Mouse (Mus musculus) CH12.LX (cell line): Measurements from ENCODE around the gene Olfr429. TPM values are rescaled to one million over a fixed set of nuclear protein-coding genes. Genes with fewer than 3 reads are reported as not detected.

Source experiments
- DNase-seq: peaks from one replicate; pipeline ENCODE4 v3.0.0-alpha.2; 2013; ENCODE audit errors: extremely low read depth
- H3K27ac ChIP-seq: 2 replicates; pipeline ENCODE4 v1.5.1; 2012; ENCODE audit warnings: low read depth, mild to moderate bottlenecking, control low read depth, moderate library complexity; ENCODE audit not compliant: insufficient read depth
- H3K27me3 ChIP-seq: replicated peaks from 2 replicates; pipeline ENCODE3; 2012; ENCODE audit warnings: inconsistent platforms
- H3K36me3 ChIP-seq, 2 experiments: replicated peaks in 1 of 2; 2 replicates each; pipeline versions ENCODE3 to v1.6.1; 2012; ENCODE audit warnings: inconsistent platforms in 1 of 2, low read length in 1 of 2, mild to moderate bottlenecking in 1 of 2, mixed read lengths in 1 of 2, moderate library complexity in 1 of 2; ENCODE audit not compliant: control insufficient read depth in 1 of 2, insufficient read depth in 1 of 2
- H3K4me1 ChIP-seq, 2 experiments: 2 replicates each; pipeline ENCODE4 v1.6.1; 2012; ENCODE audit warnings: inconsistent platforms in 1 of 2, moderate library complexity in 1 of 2; ENCODE audit not compliant: insufficient read depth in 2 of 2, control insufficient read depth in 1 of 2
- H3K4me2 ChIP-seq: 2 replicates; pipeline ENCODE4 v1.6.1; 2012; ENCODE audit warnings: low read depth, mild to moderate bottlenecking, control low read depth; ENCODE audit not compliant: poor library complexity, insufficient read depth, severe bottlenecking
- H3K4me3 ChIP-seq, 3 experiments: fragments of 150-350 bp in 1 of 3; sonication (generic) in 1 of 3; replicated peaks in 1 of 3; 2 replicates each; pipeline versions ENCODE3 to v1.5.1; 2011 to 2012; ENCODE audit warnings: low read depth in 2 of 3, low read length in 2 of 3, mild to moderate bottlenecking in 2 of 3, moderate library complexity in 2 of 3, control low read depth in 1 of 3, improper control_type of control experiment in 1 of 3, inconsistent platforms in 1 of 3, mixed read lengths in 1 of 3; ENCODE audit not compliant: poor library complexity in 1 of 3
- H3K79me2 ChIP-seq: replicated peaks from 2 replicates; pipeline ENCODE4 v1.6.1; 2012; ENCODE audit warnings: mild to moderate bottlenecking, moderate library complexity; ENCODE audit not compliant: control insufficient read depth, poor library complexity, insufficient read depth, severe bottlenecking; ENCODE audit errors: extremely low read depth
- H3K9ac ChIP-seq: 2 replicates; pipeline ENCODE4 v1.6.1; 2012; ENCODE audit warnings: low read depth, mild to moderate bottlenecking, control low read depth, moderate library complexity; ENCODE audit not compliant: insufficient read depth
- H3K9me3 ChIP-seq: replicated peaks from 2 replicates; pipeline ENCODE3; 2012; ENCODE audit warnings: low read length, inconsistent platforms, mixed read lengths
- BHLHE40 ChIP-seq: IDR thresholded peaks from 2 replicates; pipeline ENCODE4 v1.6.1; 2011; ENCODE audit warnings: mild to moderate bottlenecking, low read depth, low read length, improper control_type of control experiment
- CHD1 ChIP-seq: IDR thresholded peaks from 2 replicates; pipeline ENCODE4 v1.6.1; 2012; ENCODE audit warnings: low read depth, low read length, improper control_type of control experiment, inconsistent platforms
- CTCF ChIP-seq, 2 experiments: IDR thresholded peaks in 1 of 2; conservative IDR thresholded peaks in 1 of 2; 2 replicates each; pipeline ENCODE4 v1.5.1; 2011 to 2012; ENCODE audit warnings: low read depth in 2 of 2, low read length in 2 of 2, improper control_type of control experiment in 1 of 2, inconsistent platforms in 1 of 2, mild to moderate bottlenecking in 1 of 2, moderate library complexity in 1 of 2
- E2F4 ChIP-seq: IDR thresholded peaks from 2 replicates; pipeline ENCODE4 v1.6.1; 2011; ENCODE audit warnings: low read depth, low read length, improper control_type of control experiment; ENCODE audit not compliant: insufficient replicate concordance
- ELF1 ChIP-seq: IDR thresholded peaks from 2 replicates; pipeline ENCODE4 v1.6.1; 2014; ENCODE audit warnings: low read depth, mild to moderate bottlenecking, inconsistent platforms, low read length, improper control_type of control experiment
- EP300 ChIP-seq: IDR thresholded peaks from 2 replicates; pipeline ENCODE4 v1.6.1; 2011; ENCODE audit warnings: low read length, improper control_type of control experiment
- IRF4 ChIP-seq: IDR thresholded peaks from 2 replicates; pipeline ENCODE4 v1.6.1; 2014; ENCODE audit warnings: low read depth, mild to moderate bottlenecking, inconsistent platforms, low read length, improper control_type of control experiment
- JUN ChIP-seq: IDR thresholded peaks from 2 replicates; pipeline ENCODE4 v1.6.1; 2011; ENCODE audit warnings: low read depth, mild to moderate bottlenecking, low read length, improper control_type of control experiment, moderate library complexity; ENCODE audit not compliant: insufficient read depth
- KAT2A ChIP-seq: IDR thresholded peaks from 2 replicates; pipeline ENCODE4 v1.6.1; 2012; ENCODE audit warnings: low read length, improper control_type of control experiment, inconsistent platforms; ENCODE audit not compliant: insufficient replicate concordance
- MAFK ChIP-seq: IDR thresholded peaks from 2 replicates; pipeline ENCODE4 v1.6.1; 2011; ENCODE audit warnings: low read length, improper control_type of control experiment; ENCODE audit not compliant: insufficient replicate concordance
- MAX ChIP-seq: IDR thresholded peaks from 2 replicates; pipeline ENCODE4 v1.6.1; 2011; ENCODE audit warnings: low read length, improper control_type of control experiment
- MEF2A ChIP-seq: IDR thresholded peaks from 2 replicates; pipeline ENCODE4 v1.6.1; 2014; ENCODE audit warnings: low read depth, mild to moderate bottlenecking, inconsistent platforms, low read length, improper control_type of control experiment, borderline replicate concordance
- MXI1 ChIP-seq: IDR thresholded peaks from 2 replicates; pipeline ENCODE4 v1.6.1; 2011; ENCODE audit warnings: mild to moderate bottlenecking, low read depth, low read length, improper control_type of control experiment
- MYC ChIP-seq: IDR thresholded peaks from 2 replicates; pipeline ENCODE4 v1.6.1; 2011; ENCODE audit warnings: low read depth, mild to moderate bottlenecking, improper control_type of control experiment, low read length
- RAD21 ChIP-seq: IDR thresholded peaks from 2 replicates; pipeline ENCODE4 v1.6.1; 2011; ENCODE audit warnings: low read depth, mild to moderate bottlenecking, low read length, improper control_type of control experiment, moderate library complexity
- TBP ChIP-seq: conservative IDR thresholded peaks from 2 replicates; pipeline ENCODE4 v1.6.1; 2011; ENCODE audit warnings: low read depth, low read length, improper control_type of control experiment
- ZC3H11A ChIP-seq: IDR thresholded peaks from 2 replicates; pipeline ENCODE4 v1.6.1; 2012; ENCODE audit warnings: low read depth, mild to moderate bottlenecking, inconsistent platforms, low read length, improper control_type of control experiment
- ZNF384 ChIP-seq: IDR thresholded peaks from 2 replicates; pipeline ENCODE4 v1.6.1; 2012; ENCODE audit warnings: low read depth, low read length, improper control_type of control experiment, inconsistent platforms
- dilution Hi-C: fragments of 300-500 bp; cut with MboI; formaldehyde crosslinking; loops from 2 replicates; pipeline ENCODE4 v1.14.3; 2020; ENCODE audit warnings: low sequenced_read_pairs; ENCODE audit not compliant: extremely low pct_unique_long_range_greater_than_20kb, extremely low pct_ligation_motif_present
- in situ Hi-C: fragments of 300-500 bp; cut with MboI; formaldehyde crosslinking; loops from 3 replicates; pipeline ENCODE4 v1.14.3; 2019; ENCODE audit warnings: low sequenced_read_pairs, low pct_ligation_motif_present, low pct_unique_long_range_greater_than_20kb, mixed read lengths
- polyA plus RNA-seq: library from polyadenylated mRNA; unstranded; fragments of >175 nt; gene quantifications from 2 replicates; pipeline ENCODE4 v1.2.1, GENCODE M21; 2012; ENCODE audit warnings: low read depth; ENCODE audit not compliant: insufficient read length
- total RNA-seq, 2 experiments: library from RNA; depleted of rRNA; stranded (reverse); fragments of 300-350 nt in 1 of 2; fragments of >200 nt in 1 of 2; gene quantifications; 2 replicates each; pipeline ENCODE4 v1.2.3; 2012 to 2014

The Olfr429 gene
- total RNA-seq (2012; rRNA removed) (not detected in 2 replicates), total RNA-seq (2014; rRNA removed) (not detected in 2 replicates), polyA plus RNA-seq (not detected in 2 replicates)

DNA sequence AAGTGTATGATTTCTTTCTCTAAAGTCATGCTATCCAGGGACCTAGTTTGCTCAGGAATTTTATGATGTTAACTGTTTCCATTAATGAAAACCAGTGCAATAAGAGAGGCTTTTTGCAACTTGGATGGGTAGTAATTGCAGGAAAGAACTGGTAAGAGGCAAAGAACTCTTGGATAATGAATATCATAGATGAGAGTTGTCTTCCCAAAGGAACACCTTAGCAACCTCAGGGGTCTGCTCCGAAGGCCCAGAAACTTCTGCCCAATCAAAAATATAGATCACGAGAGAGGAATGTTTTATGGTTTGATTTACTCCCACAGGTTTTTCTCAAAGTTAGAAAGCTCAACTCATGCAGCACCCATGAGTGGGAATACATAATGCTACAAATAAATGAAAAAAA, at the start of gene Olfr429:
Olfr429 (plus strand) TSS at position 301 of the 400 bp plus-strand sequence.
- DNase-seq, result no peak
- H3K9me3 ChIP-seq, result no peaks in the 10 kb centered on the region
- no peak within 1 kb of the TSS for H3K4me2 ChIP-seq
- in situ Hi-C loops, result loop anchor here (25.0 kb wide), 2 partner anchors 222 to 622 kb away; no protein-coding TSS in a partner anchor
- H3K27ac ChIP-seq, result no peak within 1 kb of the TSS
- no peak for TF ChIP-seq KAT2A
- TF ChIP-seq MXI1, result no peak
- TF ChIP-seq TBP, result no peak
- no peak for TF ChIP-seq MAFK
- no peak for TF ChIP-seq MYC
- no peak for TF ChIP-seq MAX
- no peak for TF ChIP-seq RAD21
- no peaks in the 10 kb centered on the region for H3K36me3 ChIP-seq
- no peak within 1 kb of the TSS for H3K4me3 ChIP-seq
- H3K79me2 ChIP-seq, result no peaks in the 10 kb centered on the region
- H3K9ac ChIP-seq, result no peak within 1 kb of the TSS
- no peaks in the 10 kb centered on the region for H3K4me1 ChIP-seq
- H3K27me3 ChIP-seq, result no peaks in the 10 kb centered on the region
- dilution Hi-C loops, result no loop called here

DNA sequence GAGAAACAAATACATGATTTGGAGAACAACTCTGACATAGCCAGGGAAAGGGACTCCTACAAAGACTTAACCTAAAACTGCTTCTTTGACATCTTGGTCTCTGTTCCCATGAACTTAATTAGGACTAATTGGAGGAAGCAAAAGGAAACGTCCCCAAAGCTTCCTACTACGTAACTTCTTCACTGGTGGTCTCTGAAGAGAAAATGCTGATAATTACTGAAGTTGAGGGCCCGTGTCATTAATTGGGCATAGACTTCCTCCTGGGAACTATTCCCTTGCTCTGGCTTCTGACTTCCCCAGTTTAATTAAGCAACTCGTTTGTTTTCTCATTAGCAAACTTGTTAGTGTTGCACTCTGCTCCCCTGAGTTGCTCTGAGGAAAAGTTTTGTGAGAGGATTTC, 48.3 kb upstream of the Olfr429 start:
- no peak overlapping the region for H3K27ac ChIP-seq
- no peak overlapping the region for H3K4me3 ChIP-seq
- peaks cover 0 to 10% of the 10 kb centered on the region in 2 experiments; a peak in 1 of 4 replicates for H3K4me1 ChIP-seq
- H3K36me3 ChIP-seq, result no peaks in the 10 kb centered on the region
- no peak for DNase-seq
- TF ChIP-seq MAX (no peak), ELF1 (no peak), BHLHE40 (no peak), MEF2A (no peak), RAD21 (no peak), TBP (no peak), EP300 (no peak)
- no peak overlapping the region for H3K9ac ChIP-seq
- no peak overlapping the region for H3K4me2 ChIP-seq
- dilution Hi-C loops, result no loop called here
- in situ Hi-C loops, result no loop called here
- H3K79me2 ChIP-seq, result no peaks in the 10 kb centered on the region
- H3K27me3 ChIP-seq, result no peaks in the 10 kb centered on the region
- no peaks in the 10 kb centered on the region for H3K9me3 ChIP-seq

- dilution Hi-C loops, result no loop called here
- DNase-seq, result no peak
- H3K9ac ChIP-seq, result no peak overlapping the region
- H3K9me3 ChIP-seq, result no peaks in the 10 kb centered on the region
- in situ Hi-C loops, result no loop called here
- no peak overlapping the region for H3K27ac ChIP-seq
- no peaks in the 10 kb centered on the region for H3K79me2 ChIP-seq
- peaks cover 0 to 3% of the 10 kb centered on the region in 2 experiments for H3K36me3 ChIP-seq
- no peaks in the 10 kb centered on the region for H3K27me3 ChIP-seq
- peaks cover 3 to 25% of the 10 kb centered on the region in 2 experiments; a peak in 3 of 4 replicates for H3K4me1 ChIP-seq
- H3K4me2 ChIP-seq, result no peak overlapping the region
- H3K4me3 ChIP-seq, result no peak overlapping the region
- TF ChIP-seq CTCF (conservative IDR thresholded peaks at IDR 0.05 in 1 of 2, IDR thresholded peaks at IDR 0.05 in 1 of 2; ENCODE audit: low read depth in 2 of 2, low read length in 2 of 2) (no peak), ELF1 (no peak), CHD1 (no peak), MAFK (no peak), MXI1 (no peak), ZNF384 (no peak), ZC3H11A (no peak), MAX (no peak), E2F4 (no peak), IRF4 (no peak), JUN (no peak)
These were observed 45.7 kb upstream of the Olfr429 start for GRCm38 (mm10) chr1:174038480-174038879.
